Mouse (Mus musculus) thymus, adult 2 months (tissue): Measurements from ENCODE around the gene Cd5. TPM values are rescaled to one million over a fixed set of nuclear protein-coding genes. Genes with fewer than 3 reads are reported as not detected.
A peak's percentile ranks its signal among the peaks of the same experiment; 100 is the strongest.

Experiments
- DNase-seq: peaks from one replicate; pipeline ENCODE4 v3.0.0; 2021
- H3K27ac ChIP-seq: fragments of 200-500 bp; 2 replicates; pipeline ENCODE4 v1.5.1; 2012; ENCODE audit warnings: low read length, control low read depth; ENCODE audit not compliant: control insufficient read depth, insufficient read depth
- H3K27me3 ChIP-seq: fragments of 200-500 bp; 2 replicates; pipeline ENCODE4 v1.6.1; 2012; ENCODE audit warnings: mild to moderate bottlenecking, low read length, moderate library complexity, mixed read lengths; ENCODE audit not compliant: control insufficient read depth, insufficient read depth
- H3K36me3 ChIP-seq: fragments of 200-500 bp; 2 replicates; pipeline ENCODE4 v1.6.1; 2012; ENCODE audit warnings: mild to moderate bottlenecking, low read length, moderate library complexity; ENCODE audit not compliant: control insufficient read depth, insufficient read depth
- H3K4me1 ChIP-seq: fragments of 200-500 bp; replicated peaks from 2 replicates; pipeline ENCODE4 v1.6.1; 2012; ENCODE audit warnings: low read length; ENCODE audit not compliant: control insufficient read depth, insufficient read depth
- H3K4me3 ChIP-seq: fragments of 200-500 bp; 2 replicates; pipeline ENCODE4 v1.5.1; 2012; ENCODE audit warnings: mild to moderate bottlenecking, low read length, control low read depth, moderate library complexity; ENCODE audit not compliant: control insufficient read depth, insufficient read depth
- CTCF ChIP-seq: fragments of 200-500 bp; IDR thresholded peaks from 2 replicates; pipeline ENCODE4 v1.5.1; 2012; ENCODE audit warnings: mild to moderate bottlenecking, control low read depth, low read length, moderate library complexity, borderline replicate concordance; ENCODE audit not compliant: control insufficient read depth, poor library complexity, insufficient read depth; ENCODE audit errors: extremely low read depth
- POLR2A ChIP-seq: fragments of 200-500 bp; IDR thresholded peaks from 2 replicates; pipeline ENCODE4 v1.6.1; 2012; ENCODE audit warnings: mild to moderate bottlenecking, low read length, control low read depth, moderate library complexity; ENCODE audit not compliant: control insufficient read depth, poor library complexity, insufficient read depth; ENCODE audit errors: extremely low read depth
- WGBS: fragments of 180-500 bp; shearing (Covaris S2); methylation state at CpG from one replicate; pipeline ENCODE4 v1.1.7; 2018; 5-methylcytosine and 5-hydroxymethylcytosine counted together
- polyA plus RNA-seq: library from polyadenylated mRNA; depleted of rRNA; stranded (reverse); fragments of >200 nt; gene quantifications from 2 replicates; pipeline ENCODE4 v1.2.3, GENCODE M21; 2012

Cd5 gene
- polyA plus RNA-seq, 1 experiment: 282 TPM

GRCm38 (mm10) chr19:10685081-10685480, 53.7 kb downstream of the Cd5 start:
- no peak overlapping the region for H3K27ac ChIP-seq
- 87% methylated on average over 9 of the region's 9 CpGs for WGBS
- no peaks in the 10 kb centered on the region for H3K36me3 ChIP-seq
- peaks cover 12% of the 10 kb centered on the region for H3K4me1 ChIP-seq
- no peak for DNase-seq
- no peaks in the 10 kb centered on the region for H3K27me3 ChIP-seq
- TF ChIP-seq CTCF (no peak), POLR2A (no peak)
- H3K4me3 ChIP-seq: no peak overlapping the region

- Histone ChIP-seq H3K4me3 (no peak overlapping the region), H3K27ac (no peak overlapping the region), H3K36me3 (no peaks in the 10 kb centered on the region), H3K4me1 (no peaks in the 10 kb centered on the region), H3K27me3 (no peaks in the 10 kb centered on the region)
- DNase-seq: no peak
- no peak for TF ChIP-seq POLR2A
- no peak for TF ChIP-seq CTCF
- 57% methylated on average over 4 of the region's 4 CpGs for WGBS
These were observed 57.2 kb downstream of the Cd5 start for GRCm38 (mm10) chr19:10681571-10681970.

GRCm38 (mm10) chr19:10678772-10679067, 60.1 kb downstream of the Cd5 start:
- H3K4me3 ChIP-seq: no peak overlapping the region
- no peaks in the 10 kb centered on the region for H3K27me3 ChIP-seq
- DNase-seq: no peak
- H3K27ac ChIP-seq: no peak overlapping the region
- no peak for TF ChIP-seq POLR2A
- TF ChIP-seq CTCF: no peak
- H3K4me1 ChIP-seq: no peaks in the 10 kb centered on the region
- H3K36me3 ChIP-seq: no peaks in the 10 kb centered on the region
- 94% methylated on average over 1 of the region's 1 CpGs for WGBS

GRCm38 (mm10) chr19:10677915-10678771, 60.7 kb downstream of the Cd5 start, which contains the start of gene Pga5:
Gene Pga5 (minus strand): TSS chr19:10678071.
- Histone ChIP-seq H3K27me3 (no peaks in the 10 kb centered on the region), H3K36me3 (no peaks in the 10 kb centered on the region), H3K4me1 (no peaks in the 10 kb centered on the region), H3K27ac (no peak within 1 kb of the TSS), H3K4me3 (no peak within 1 kb of the TSS)
- DNase-seq: peak; percentile 68
- WGBS: 33% methylated on average over 6 of the region's 6 CpGs
- TF ChIP-seq POLR2A (no peak), CTCF (peak; percentile 69; the same call in 1 of the 2 replicates)

GRCm38 (mm10) chr19:10676656-10677055, 62.1 kb downstream of the Cd5 start:
- Histone ChIP-seq H3K36me3 (no peaks in the 10 kb centered on the region), H3K27me3 (no peaks in the 10 kb centered on the region), H3K4me3 (no peak overlapping the region), H3K4me1 (no peaks in the 10 kb centered on the region), H3K27ac (no peak overlapping the region)
- TF ChIP-seq CTCF (no peak), POLR2A (no peak)
- DNase-seq: no peak
- 89% methylated on average over 16 of the region's 16 CpGs for WGBS

- TF ChIP-seq CTCF: no peak
- no peak for TF ChIP-seq POLR2A
- H3K4me3 ChIP-seq: no peak overlapping the region
- no peaks in the 10 kb centered on the region for H3K27me3 ChIP-seq
- no peaks in the 10 kb centered on the region for H3K36me3 ChIP-seq
- WGBS: 91% methylated on average over 1 of the region's 1 CpGs
- no peak overlapping the region for H3K27ac ChIP-seq
- DNase-seq: no peak
- H3K4me1 ChIP-seq: no peaks in the 10 kb centered on the region
These were observed 65.5 kb downstream of the Cd5 start for GRCm38 (mm10) chr19:10673275-10673674.
